Mouse (Mus musculus) forebrain, embryonic 13.5 days (tissue): Measurements from ENCODE around the gene Dedd. TPM values are rescaled to one million over a fixed set of nuclear protein-coding genes. Genes with fewer than 3 reads are reported as not detected.
"Not testable (repeated sequence)": the region's sequence is repeated elsewhere in the genome, so short reads cannot be mapped to it uniquely, and the experiment has no call there.

Source experiments
- ATAC-seq: fragments of 200-750 bp; cut with Nextera tagmentation; 2 replicates; pipeline ENCODE4 v1.8.0; 2017
- H3K27ac ChIP-seq: fragments of 300-500 bp; sonication (generic); 2 replicates; pipeline ENCODE4 v1.5.1; 2015; ENCODE audit warnings: inconsistent platforms, mild to moderate bottlenecking, moderate library complexity
- H3K27me3 ChIP-seq: fragments of 300-500 bp; sonication (generic); 2 replicates; pipeline ENCODE4 v1.6.1; 2015; ENCODE audit warnings: mild to moderate bottlenecking, inconsistent platforms
- H3K36me3 ChIP-seq: fragments of 300-500 bp; sonication (generic); 2 replicates; pipeline ENCODE4 v1.6.1; 2015; ENCODE audit warnings: mild to moderate bottlenecking, inconsistent platforms; ENCODE audit not compliant: poor library complexity, severe bottlenecking
- H3K4me1 ChIP-seq: fragments of 300-500 bp; sonication (generic); 2 replicates; pipeline ENCODE4 v1.6.1; 2015; ENCODE audit warnings: inconsistent platforms
- H3K4me2 ChIP-seq: fragments of 300-500 bp; sonication (generic); 2 replicates; pipeline ENCODE4 v1.6.1; 2015; ENCODE audit warnings: inconsistent platforms, mild to moderate bottlenecking, moderate library complexity
- H3K4me3 ChIP-seq: fragments of 300-500 bp; sonication (generic); 2 replicates; pipeline ENCODE4 v1.5.1; 2015; ENCODE audit warnings: mild to moderate bottlenecking, inconsistent platforms
- H3K9ac ChIP-seq: fragments of 300-500 bp; sonication (generic); 2 replicates; pipeline ENCODE4 v1.6.1; 2015; ENCODE audit warnings: mild to moderate bottlenecking, inconsistent platforms
- H3K9me3 ChIP-seq: fragments of 300-500 bp; sonication (generic); replicated peaks from 2 replicates; pipeline ENCODE4 v1.6.1; 2016; ENCODE audit warnings: inconsistent platforms
- WGBS: fragments of 180-500 bp; shearing (Covaris S2); methylation state at CpG from one replicate; pipeline ENCODE4 v1.1.7; 2015; 5-methylcytosine and 5-hydroxymethylcytosine counted together
- polyA plus RNA-seq: library from polyadenylated mRNA; unstranded; fragments of >200 nt; fragmentation: Nextera tagmentation; extraction: Ambion mirVana; gene quantifications from 2 replicates; pipeline ENCODE4 v1.2.1, GENCODE M21; 2015

The Dedd gene
- polyA plus RNA-seq, 1 experiment from 2014 or later = 50.9 TPM

GRCm38 (mm10) chr1:171287136-171288081, 41.5 kb upstream of the Dedd start, which contains the start of gene Usp21:
Usp21 (minus strand) TSS chr1:171287991.
- ATAC-seq = peak; percentile 97
- peaks cover 64% of the 10 kb centered on the region for H3K36me3 ChIP-seq
- peak within 1 kb of the TSS; percentile 94 for H3K27ac ChIP-seq
- H3K4me2 ChIP-seq = peak within 1 kb of the TSS; percentile 70
- H3K9ac ChIP-seq = peak within 1 kb of the TSS; percentile 96
- WGBS = under 1% methylated on average over 49 of the region's 49 CpGs
- H3K4me1 ChIP-seq = peaks cover 29% of the 10 kb centered on the region
- no peaks in the 10 kb centered on the region for H3K27me3 ChIP-seq
- peak within 1 kb of the TSS; percentile 80 for H3K4me3 ChIP-seq
- H3K9me3 ChIP-seq = no peaks in the 10 kb centered on the region

GRCm38 (mm10) chr1:171288328-171288727, 40.6 kb upstream of the Dedd start:
- Histone ChIP-seq H3K27ac (peak overlapping the region; percentile 94), H3K36me3 (peaks cover 57% of the 10 kb centered on the region), H3K9ac (peak overlapping the region; percentile 48; the same call in 1 of the 2 replicates)

GRCm38 (mm10) chr1:171293351-171293750, 35.6 kb upstream of the Dedd start:
- H3K36me3 ChIP-seq = peaks cover 23% of the 10 kb centered on the region
- H3K4me3 ChIP-seq = peak overlapping the region; percentile 68
- H3K27me3 ChIP-seq = peaks cover 22% of the 10 kb centered on the region
- no peak for ATAC-seq
- peak overlapping the region; percentile 80 for H3K4me2 ChIP-seq
- H3K4me1 ChIP-seq = peaks cover 16% of the 10 kb centered on the region
- WGBS = 93% methylated on average over 3 of the region's 3 CpGs
- no peaks in the 10 kb centered on the region for H3K9me3 ChIP-seq
- no peak overlapping the region for H3K27ac ChIP-seq
- H3K9ac ChIP-seq = no peak overlapping the region

More at GRCm38 (mm10) chr1:171288328-171288727, 40.6 kb upstream of the Dedd start:
- Histone ChIP-seq H3K4me3 (peak overlapping the region; percentile 80; the same call in 1 of the 2 replicates), H3K9me3 (no peaks in the 10 kb centered on the region), H3K4me1 (peaks cover 33% of the 10 kb centered on the region), H3K4me2 (peak overlapping the region; percentile 70), H3K27me3 (no peaks in the 10 kb centered on the region)
- no peak for ATAC-seq
- 70% methylated on average over 4 of the region's 4 CpGs for WGBS

GRCm38 (mm10) chr1:171293906-171294297, 35.0 kb upstream of the Dedd start:
- Histone ChIP-seq H3K27me3 (peaks cover 28% of the 10 kb centered on the region), H3K4me1 (peaks cover 13% of the 10 kb centered on the region), H3K36me3 (peaks cover 17% of the 10 kb centered on the region), H3K4me2 (peak overlapping the region; percentile 80), H3K4me3 (peak overlapping the region; percentile 68), H3K9ac (peak overlapping the region; percentile 77), H3K27ac (peak overlapping the region; percentile 86), H3K9me3 (no peaks in the 10 kb centered on the region)
- no peak for ATAC-seq
- WGBS = 43% methylated on average over 5 of the region's 5 CpGs

- Histone ChIP-seq H3K4me3 (peak within 1 kb of the TSS; percentile 68), H3K9ac (peak within 1 kb of the TSS; percentile 77), H3K27me3 (peaks cover 28% of the 10 kb centered on the region), H3K4me2 (peak within 1 kb of the TSS; percentile 80), H3K9me3 (no peaks in the 10 kb centered on the region), H3K36me3 (peaks cover 11% of the 10 kb centered on the region), H3K4me1 (peaks cover 13% of the 10 kb centered on the region), H3K27ac (peak within 1 kb of the TSS; percentile 86)
- under 1% methylated on average over 42 of the region's 42 CpGs for WGBS
- ATAC-seq = peak; percentile 89
Observed at GRCm38 (mm10) chr1:171294298-171295062, 34.5 kb upstream of the Dedd start, which contains the start of gene Ufc1. Ufc1 (minus strand) TSS chr1:171295024.

GRCm38 (mm10) chr1:171295063-171295402, 33.9 kb upstream of the Dedd start:
- Histone ChIP-seq H3K27me3 (peaks cover 28% of the 10 kb centered on the region), H3K4me2 (peak overlapping the region; percentile 80), H3K4me3 (peak overlapping the region; percentile 68), H3K9ac (peak overlapping the region; percentile 77), H3K4me1 (peaks cover 13% of the 10 kb centered on the region), H3K27ac (peak overlapping the region; percentile 86), H3K9me3 (no peaks in the 10 kb centered on the region), H3K36me3 (peaks cover 6% of the 10 kb centered on the region)
- ATAC-seq = peak; percentile 44
- WGBS = 21% methylated on average over 3 of the region's 3 CpGs

GRCm38 (mm10) chr1:171298226-171298625, 30.7 kb upstream of the Dedd start:
- no peaks in the 10 kb centered on the region for H3K9me3 ChIP-seq
- no peak overlapping the region for H3K9ac ChIP-seq
- H3K27me3 ChIP-seq = peaks cover 28% of the 10 kb centered on the region
- peaks cover 8% of the 10 kb centered on the region for H3K4me1 ChIP-seq
- 77% methylated on average over 3 of the region's 3 CpGs for WGBS
- no peaks in the 10 kb centered on the region for H3K36me3 ChIP-seq
- H3K4me2 ChIP-seq = no peak overlapping the region
- ATAC-seq = no peak
- H3K27ac ChIP-seq = no peak overlapping the region
- H3K4me3 ChIP-seq = no peak overlapping the region

- not testable (repeated sequence) for H3K4me1 ChIP-seq, H3K9me3 ChIP-seq, H3K27me3 ChIP-seq, ATAC-seq, H3K4me3 ChIP-seq, H3K9ac ChIP-seq, H3K27ac ChIP-seq, H3K36me3 ChIP-seq, H3K4me2 ChIP-seq
- 72% methylated on average over 5 of the region's 5 CpGs for WGBS
Observed at GRCm38 (mm10) chr1:171306157-171306556, 22.8 kb upstream of the Dedd start.

GRCm38 (mm10) chr1:171309321-171309720, 19.6 kb upstream of the Dedd start:
- no peaks in the 10 kb centered on the region for H3K27me3 ChIP-seq
- no peak overlapping the region for H3K27ac ChIP-seq
- 82% methylated on average over 2 of the region's 2 CpGs for WGBS
- ATAC-seq = no peak
- no peak overlapping the region for H3K4me2 ChIP-seq
- no peaks in the 10 kb centered on the region for H3K36me3 ChIP-seq
- H3K9me3 ChIP-seq = no peaks in the 10 kb centered on the region
- H3K4me1 ChIP-seq = no peaks in the 10 kb centered on the region
- no peak overlapping the region for H3K4me3 ChIP-seq
- no peak overlapping the region for H3K9ac ChIP-seq

- 0 out of 2 replicates have a peak, but pooled peaks cover under 1% of the 10 kb centered on the region for H3K36me3 ChIP-seq
- 7% methylated on average over 7 of the region's 7 CpGs for WGBS
- no peaks in the 10 kb centered on the region for H3K27me3 ChIP-seq
- H3K4me1 ChIP-seq = no peaks in the 10 kb centered on the region
- H3K27ac ChIP-seq = no peak overlapping the region
- no peak for ATAC-seq
- no peak overlapping the region for H3K9ac ChIP-seq
- H3K4me3 ChIP-seq = no peak overlapping the region
- H3K9me3 ChIP-seq = no peaks in the 10 kb centered on the region
- H3K4me2 ChIP-seq = no peak overlapping the region
Observed at GRCm38 (mm10) chr1:171319748-171320147, 9.2 kb upstream of the Dedd start.

GRCm38 (mm10) chr1:171320151-171320550, 8.8 kb upstream of the Dedd start:
- H3K4me2 ChIP-seq = no peak overlapping the region
- 0 out of 2 replicates have a peak, but pooled peaks cover 3% of the 10 kb centered on the region for H3K36me3 ChIP-seq
- ATAC-seq = no peak
- H3K27ac ChIP-seq = no peak overlapping the region
- 9% methylated on average over 5 of the region's 5 CpGs for WGBS
- no peaks in the 10 kb centered on the region for H3K4me1 ChIP-seq
- H3K9ac ChIP-seq = no peak overlapping the region
- H3K27me3 ChIP-seq = no peaks in the 10 kb centered on the region
- H3K9me3 ChIP-seq = no peaks in the 10 kb centered on the region
- no peak overlapping the region for H3K4me3 ChIP-seq

GRCm38 (mm10) chr1:171321415-171321814, 7.5 kb upstream of the Dedd start:
- no peak overlapping the region for H3K27ac ChIP-seq

More at GRCm38 (mm10) chr1:171321415-171321814, 7.5 kb upstream of the Dedd start:
- Histone ChIP-seq H3K27me3 (no peaks in the 10 kb centered on the region), H3K9me3 (no peaks in the 10 kb centered on the region), H3K4me2 (no peak overlapping the region), H3K9ac (no peak overlapping the region), H3K36me3 (0 out of 2 replicates have a peak, but pooled peaks cover 8% of the 10 kb centered on the region), H3K4me1 (peaks cover 8% of the 10 kb centered on the region; the same call in 1 of the 2 replicates), H3K4me3 (no peak overlapping the region)
- ATAC-seq = no peak
